Mouse (Mus musculus): ENCODE results near the gene Ptbp3. TPM values are rescaled to one million over a fixed set of nuclear protein-coding genes. Genes with fewer than 3 reads are reported as not detected.

Ptbp3 gene
- polyA plus RNA-seq, 1 experiment from 2014 or later = 16.0 TPM

DNA sequence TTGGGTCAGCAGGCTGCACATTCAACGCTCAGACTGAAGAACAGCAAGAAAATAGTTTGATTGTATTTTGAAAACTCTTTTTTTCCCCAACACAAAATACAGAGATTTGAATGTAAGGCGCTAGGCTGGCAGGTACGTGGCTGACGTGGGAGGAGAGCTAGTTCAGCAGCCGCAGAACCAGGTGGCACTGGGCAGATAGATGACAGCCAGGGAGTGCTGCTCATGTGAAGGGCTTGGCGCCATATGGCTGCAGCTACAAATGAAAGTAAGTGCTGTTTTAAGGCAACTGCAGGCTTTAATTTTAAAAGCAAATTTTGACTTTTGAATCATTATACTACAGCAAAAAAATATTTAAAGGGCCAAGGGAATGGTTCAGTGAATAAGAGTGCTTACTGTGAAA lies 86.7 kb downstream of the Ptbp3 start:
- Histone ChIP-seq H3K36me3 (ENCODE audit: poor library complexity, severe bottlenecking) (no peaks in the 10 kb centered on the region), H3K4me3 (no peak overlapping the region), H3K27me3 (no peaks in the 10 kb centered on the region), H3K4me1 (no peaks in the 10 kb centered on the region), H3K9me3 (replicated peaks) (no peaks in the 10 kb centered on the region), H3K9ac (no peak overlapping the region), H3K4me2 (no peak overlapping the region), H3K27ac (no peak overlapping the region)
- no peak for ATAC-seq
- WGBS = 79% methylated on average over 6 of the region's 6 CpGs

- Histone ChIP-seq H3K9me3 (replicated peaks) (no peaks in the 10 kb centered on the region), H3K27me3 (no peaks in the 10 kb centered on the region), H3K27ac (no peak overlapping the region), H3K4me3 (no peak overlapping the region), H3K4me1 (no peaks in the 10 kb centered on the region), H3K4me2 (no peak overlapping the region), H3K36me3 (ENCODE audit: poor library complexity, severe bottlenecking) (no peaks in the 10 kb centered on the region), H3K9ac (no peak overlapping the region)
- 87% methylated on average over 11 of the region's 11 CpGs for WGBS
- no peak for ATAC-seq
Observed at GRCm38 (mm10) chr4:59461116-59461727, 87.9 kb downstream of the Ptbp3 start.

- 84% methylated on average over 13 of the region's 13 CpGs for whole genome bisulfite sequencing
- Histone ChIP-seq H3K4me1 (no peaks in the 10 kb centered on the region), H3K9me3 (replicated peaks) (no peaks in the 10 kb centered on the region), H3K4me3 (no peak overlapping the region), H3K27me3 (no peaks in the 10 kb centered on the region), H3K4me2 (no peak overlapping the region), H3K9ac (no peak overlapping the region), H3K36me3 (ENCODE audit: poor library complexity, severe bottlenecking) (no peaks in the 10 kb centered on the region), H3K27ac (no peak overlapping the region)
- peak; percentile 75; the same call in 1 of the 2 replicates for ATAC-seq
Observed at GRCm38 (mm10) chr4:59459216-59459955, 89.8 kb downstream of the Ptbp3 start.

DNA sequence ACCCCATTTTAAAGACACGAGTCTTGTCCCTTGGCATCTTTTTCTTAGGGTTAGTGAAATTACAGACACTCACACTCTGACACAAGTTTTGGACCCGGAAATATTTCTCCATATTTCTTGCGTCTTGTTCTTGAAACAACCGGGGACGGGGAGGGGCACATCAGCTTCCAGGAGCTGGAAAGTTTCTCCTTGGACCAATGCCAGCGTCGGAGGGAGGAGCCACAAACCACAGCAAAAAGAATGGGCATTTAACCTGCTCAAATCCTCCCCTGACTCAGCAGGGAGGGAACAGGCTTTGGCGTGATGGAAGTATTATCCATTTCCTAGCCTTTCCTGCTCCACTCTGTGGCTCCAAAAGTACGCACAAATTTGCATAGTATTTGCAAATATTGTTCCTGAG lies 91.2 kb downstream of the Ptbp3 start:
- H3K4me3 ChIP-seq = no peak overlapping the region
- no peak overlapping the region for H3K4me2 ChIP-seq
- no peaks in the 10 kb centered on the region for H3K36me3 ChIP-seq (ENCODE audit: poor library complexity, severe bottlenecking)
- H3K9ac ChIP-seq = no peak overlapping the region
- no peaks in the 10 kb centered on the region for H3K27me3 ChIP-seq
- H3K27ac ChIP-seq = no peak overlapping the region
- no peak for ATAC-seq
- 41% methylated on average over 9 of the region's 9 CpGs for WGBS
- no peaks in the 10 kb centered on the region for H3K9me3 ChIP-seq (replicated peaks)
- H3K4me1 ChIP-seq = no peaks in the 10 kb centered on the region

DNA sequence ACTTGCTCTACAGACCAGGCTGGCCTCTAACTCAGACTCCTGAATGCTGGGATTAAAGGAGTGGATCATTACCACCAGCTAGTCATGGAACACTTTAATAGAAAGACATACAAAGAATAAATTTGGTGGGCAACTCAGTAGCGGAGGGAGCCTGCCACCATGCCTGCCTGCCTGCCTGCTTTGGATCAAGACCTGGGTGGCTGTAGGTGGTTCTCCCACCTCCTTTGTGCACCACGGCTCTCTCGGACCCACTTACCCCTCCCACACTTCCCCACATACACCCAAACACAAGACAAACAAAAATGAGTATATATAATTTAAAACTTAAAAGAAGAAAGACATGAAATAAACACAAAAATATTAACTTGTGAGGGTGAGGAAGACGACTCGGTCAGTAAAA lies 92.1 kb downstream of the Ptbp3 start:
- no peaks in the 10 kb centered on the region for H3K36me3 ChIP-seq (ENCODE audit: poor library complexity, severe bottlenecking)
- H3K27me3 ChIP-seq = no peaks in the 10 kb centered on the region
- no peak overlapping the region for H3K4me2 ChIP-seq
- no peaks in the 10 kb centered on the region for H3K9me3 ChIP-seq (replicated peaks)
- H3K4me3 ChIP-seq = no peak overlapping the region
- H3K4me1 ChIP-seq = no peaks in the 10 kb centered on the region
- no peak overlapping the region for H3K9ac ChIP-seq
- no peak overlapping the region for H3K27ac ChIP-seq
- ATAC-seq = no peak
- WGBS = 90% methylated on average over 5 of the region's 5 CpGs

DNA sequence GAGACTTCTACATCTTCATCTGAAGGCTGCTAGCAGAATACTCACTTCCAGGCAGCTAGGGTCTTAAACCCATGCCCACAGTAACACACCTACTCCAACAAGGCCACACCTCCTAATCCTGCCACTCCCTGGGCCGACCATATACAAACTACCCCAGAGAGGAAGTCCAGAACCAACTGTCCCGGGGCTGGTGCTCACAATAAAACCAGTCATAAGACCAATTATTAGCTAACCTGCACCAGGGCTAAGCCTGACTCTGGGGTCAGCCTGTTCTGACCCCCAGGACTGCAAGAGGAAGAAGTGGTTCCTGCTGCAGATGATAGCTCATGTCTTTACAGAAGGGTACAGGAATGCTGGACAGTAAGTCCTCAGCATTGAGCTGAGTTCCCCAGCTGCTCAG lies 93.7 kb downstream of the Ptbp3 start:
- Histone ChIP-seq H3K9me3 (replicated peaks) (no peaks in the 10 kb centered on the region), H3K9ac (no peak overlapping the region), H3K4me1 (no peaks in the 10 kb centered on the region), H3K36me3 (ENCODE audit: poor library complexity, severe bottlenecking) (no peaks in the 10 kb centered on the region), H3K27me3 (no peaks in the 10 kb centered on the region), H3K4me2 (no peak overlapping the region), H3K4me3 (no peak overlapping the region), H3K27ac (no peak overlapping the region)
- no peak for ATAC-seq
- 82% methylated on average over 2 of the region's 2 CpGs for WGBS

DNA sequence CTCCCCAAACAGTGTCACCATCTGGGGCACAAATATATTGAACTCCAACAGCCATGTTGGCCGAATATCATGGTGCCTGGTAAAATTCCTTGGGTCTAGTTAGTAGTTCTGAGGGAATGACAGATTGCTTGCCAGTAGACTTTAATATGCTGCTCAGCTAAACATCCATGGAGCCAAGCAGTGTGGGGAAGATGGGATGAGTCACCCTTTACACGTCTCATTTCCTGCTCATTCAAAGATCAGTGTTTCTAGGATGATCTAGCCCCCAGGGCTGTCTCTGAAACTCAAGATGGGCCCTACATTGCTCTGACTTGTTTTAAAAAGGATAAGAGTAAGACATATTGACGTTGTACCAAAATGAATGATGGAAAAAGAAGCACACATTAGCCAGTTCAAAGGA lies 95.1 kb downstream of the Ptbp3 start:
- H3K9ac ChIP-seq = no peak overlapping the region
- ATAC-seq = no peak
- H3K4me2 ChIP-seq = no peak overlapping the region
- no peaks in the 10 kb centered on the region for H3K36me3 ChIP-seq (ENCODE audit: poor library complexity, severe bottlenecking)
- H3K4me1 ChIP-seq = no peaks in the 10 kb centered on the region
- H3K27me3 ChIP-seq = no peaks in the 10 kb centered on the region
- H3K4me3 ChIP-seq = no peak overlapping the region
- H3K27ac ChIP-seq = no peak overlapping the region
- H3K9me3 ChIP-seq (replicated peaks) = no peaks in the 10 kb centered on the region
- 80% methylated on average over 3 of the region's 3 CpGs for WGBS

DNA sequence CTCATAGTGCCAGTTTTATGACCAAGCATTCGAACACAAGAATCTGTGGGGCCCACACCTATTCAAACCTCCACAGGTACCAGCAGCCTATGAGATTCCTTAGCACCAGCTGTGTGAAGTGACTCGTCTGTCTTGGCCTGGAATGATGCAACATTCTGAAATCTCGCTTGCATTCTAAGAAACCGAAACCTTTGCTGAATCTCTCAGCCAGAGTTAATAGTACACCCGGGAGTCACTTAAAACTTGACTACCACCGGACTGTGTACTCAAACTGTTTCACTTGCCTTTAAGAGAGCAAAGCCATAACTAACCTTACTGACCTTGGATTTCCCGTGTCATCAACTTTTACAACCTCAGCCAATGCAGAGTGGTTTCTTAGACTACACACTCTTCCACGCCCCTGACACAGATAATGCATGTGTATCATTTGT lies 96.6 kb downstream of the Ptbp3 start:
- Histone ChIP-seq H3K4me3 (no peak overlapping the region), H3K27ac (no peak overlapping the region), H3K4me1 (no peaks in the 10 kb centered on the region), H3K36me3 (ENCODE audit: poor library complexity, severe bottlenecking) (no peaks in the 10 kb centered on the region), H3K4me2 (no peak overlapping the region), H3K9ac (no peak overlapping the region), H3K9me3 (replicated peaks) (no peaks in the 10 kb centered on the region), H3K27me3 (no peaks in the 10 kb centered on the region)
- 88% methylated on average over 8 of the region's 8 CpGs for WGBS
- ATAC-seq = no peak

DNA sequence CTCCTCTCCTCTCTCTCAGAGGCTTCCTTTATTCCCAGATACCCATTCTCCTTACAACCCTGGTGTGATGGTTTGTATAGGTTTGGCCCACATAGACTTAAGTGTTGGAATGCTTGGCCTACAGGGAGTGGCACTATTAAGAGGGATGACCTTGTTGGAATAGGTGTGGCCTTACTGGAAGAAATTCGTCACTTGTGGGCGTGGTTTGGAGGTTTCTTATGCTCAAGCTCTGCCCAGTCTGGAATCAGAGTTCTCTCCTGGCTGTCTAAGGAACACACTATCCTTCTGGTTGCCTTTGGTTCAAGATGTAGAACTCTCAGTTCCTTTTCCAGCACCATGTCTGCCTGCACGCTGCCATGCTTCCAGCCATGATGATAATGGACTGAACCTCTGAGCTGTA lies 98.3 kb downstream of the Ptbp3 start:
- Histone ChIP-seq H3K9me3 (replicated peaks) (no peaks in the 10 kb centered on the region), H3K27me3 (no peaks in the 10 kb centered on the region), H3K36me3 (ENCODE audit: poor library complexity, severe bottlenecking) (no peaks in the 10 kb centered on the region), H3K4me1 (no peaks in the 10 kb centered on the region), H3K9ac (no peak overlapping the region), H3K27ac (no peak overlapping the region), H3K4me2 (no peak overlapping the region), H3K4me3 (no peak overlapping the region)
- no peak for ATAC-seq
- 88% methylated on average over 3 of the region's 3 CpGs for WGBS

DNA sequence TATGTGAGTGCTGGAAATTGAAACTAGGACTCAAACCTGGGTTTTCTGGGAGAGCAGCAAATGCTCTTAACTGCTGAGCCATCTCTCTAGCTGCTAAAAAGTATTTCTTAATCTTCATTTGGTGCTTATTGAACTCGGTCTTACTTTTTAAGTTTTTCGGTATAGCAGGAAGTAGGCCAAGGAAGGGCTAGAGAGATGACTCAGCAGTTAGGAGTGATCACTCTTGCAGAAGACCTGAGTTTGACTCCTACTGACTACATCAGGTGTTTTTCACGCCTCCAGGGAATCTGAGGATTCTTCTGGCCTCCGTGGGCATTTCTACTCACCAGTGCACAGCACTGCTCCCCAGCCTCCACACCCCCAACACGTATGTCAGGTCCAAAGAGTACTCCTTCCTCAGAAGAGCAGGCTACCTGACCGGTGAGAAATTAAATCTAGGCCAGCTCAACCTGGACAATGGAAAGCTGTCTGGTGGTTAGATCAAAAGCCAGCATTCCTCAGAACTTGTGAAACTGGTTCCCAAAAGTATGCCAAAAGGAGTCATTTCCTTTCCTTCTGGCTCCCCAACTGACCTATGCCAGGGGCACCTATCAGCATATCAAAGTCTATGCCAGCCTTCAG lies 98.8 kb downstream of the Ptbp3 start:
- no peak overlapping the region for H3K27ac ChIP-seq
- no peaks in the 10 kb centered on the region for H3K36me3 ChIP-seq (ENCODE audit: poor library complexity, severe bottlenecking)
- no peaks in the 10 kb centered on the region for H3K9me3 ChIP-seq (replicated peaks)
- no peak for ATAC-seq
- no peaks in the 10 kb centered on the region for H3K27me3 ChIP-seq
- H3K4me3 ChIP-seq = no peak overlapping the region
- H3K4me1 ChIP-seq = no peaks in the 10 kb centered on the region
- no peak overlapping the region for H3K4me2 ChIP-seq
- no peak overlapping the region for H3K9ac ChIP-seq
- 90% methylated on average over 6 of the region's 6 CpGs for WGBS

DNA sequence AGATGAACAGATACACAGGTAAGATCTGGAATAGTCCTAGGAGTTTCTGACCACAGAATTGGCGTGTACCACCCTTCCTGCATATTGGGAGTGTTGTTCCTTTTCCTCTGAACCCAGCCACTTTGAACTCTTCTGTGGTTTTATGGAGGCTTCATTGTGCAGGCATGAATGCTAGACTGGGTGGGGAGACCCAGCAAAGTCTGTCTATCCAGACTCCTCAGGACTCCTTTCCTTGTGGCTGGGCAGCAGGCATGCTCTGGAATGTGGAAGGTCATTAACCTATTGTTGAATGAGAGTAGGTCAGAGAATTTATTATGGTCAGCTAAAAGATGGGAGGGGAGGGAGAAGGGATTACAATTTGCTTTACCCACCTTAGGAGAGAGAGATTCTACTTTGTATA lies 101.9 kb downstream of the Ptbp3 start:
- no peaks in the 10 kb centered on the region for H3K27me3 ChIP-seq
- 76% methylated on average over 1 of the region's 1 CpGs for WGBS

GRCm38 (mm10) chr4:59445516-59445915 lies 103.6 kb downstream of the Ptbp3 start:
- Histone ChIP-seq H3K9ac (no peak overlapping the region), H3K27me3 (no peaks in the 10 kb centered on the region), H3K27ac (no peak overlapping the region), H3K4me1 (no peaks in the 10 kb centered on the region), H3K36me3 (ENCODE audit: poor library complexity, severe bottlenecking) (no peaks in the 10 kb centered on the region), H3K9me3 (replicated peaks) (no peaks in the 10 kb centered on the region), H3K4me3 (no peak overlapping the region), H3K4me2 (no peak overlapping the region)
- no peak for ATAC-seq
- 89% methylated on average over 6 of the region's 6 CpGs for WGBS

More for the DNA sequence above, 101.9 kb downstream of the Ptbp3 start:
- Histone ChIP-seq H3K4me1 (no peaks in the 10 kb centered on the region), H3K27ac (no peak overlapping the region), H3K4me2 (no peak overlapping the region), H3K36me3 (ENCODE audit: poor library complexity, severe bottlenecking) (no peaks in the 10 kb centered on the region), H3K9ac (no peak overlapping the region), H3K9me3 (replicated peaks) (no peaks in the 10 kb centered on the region), H3K4me3 (no peak overlapping the region)
- ATAC-seq = no peak

Data from forebrain, embryonic 13.5 days (tissue).